Mouse (Mus musculus): Measurements from ENCODE around the gene Adamts6. TPM values are rescaled to one million over a fixed set of nuclear protein-coding genes. Genes with fewer than 3 reads are reported as not detected.

The Adamts6 gene
- polyA plus RNA-seq, 1 experiment from 2014 or later, result 2.1 TPM

DNA sequence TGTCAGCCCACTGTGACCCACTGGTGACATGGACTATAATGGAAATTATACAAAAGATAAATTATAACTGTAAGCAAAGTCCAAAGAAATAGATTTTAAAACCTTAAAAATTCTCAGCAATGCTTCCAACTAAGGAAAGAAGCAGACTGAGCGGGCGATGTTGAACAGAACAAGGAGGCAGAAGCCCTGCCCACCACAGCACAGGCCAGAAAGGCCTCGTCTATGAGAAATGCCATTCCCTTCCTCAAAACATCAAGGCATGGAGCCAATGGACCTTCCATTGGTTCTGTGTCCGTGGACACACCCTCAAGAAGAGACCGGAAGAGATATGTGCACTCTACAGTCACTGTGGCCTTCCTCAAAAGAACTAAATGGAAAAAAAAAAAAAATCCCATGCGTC lies 220.0 kb downstream of the Adamts6 start:
- Histone ChIP-seq H3K4me3 (no peak overlapping the region), H3K27me3 (replicated peaks) (no peaks in the 10 kb centered on the region), H3K9ac (no peak overlapping the region), H3K4me2 (replicated peaks) (no peak overlapping the region), H3K9me3 (no peaks in the 10 kb centered on the region), H3K36me3 (no peaks in the 10 kb centered on the region), H3K4me1 (no peaks in the 10 kb centered on the region), H3K27ac (no peak overlapping the region)
- no peak for ATAC-seq (ENCODE audit: low FRiP score, low read depth)
- WGBS, result 91% methylated on average over 6 of the region's 6 CpGs

DNA sequence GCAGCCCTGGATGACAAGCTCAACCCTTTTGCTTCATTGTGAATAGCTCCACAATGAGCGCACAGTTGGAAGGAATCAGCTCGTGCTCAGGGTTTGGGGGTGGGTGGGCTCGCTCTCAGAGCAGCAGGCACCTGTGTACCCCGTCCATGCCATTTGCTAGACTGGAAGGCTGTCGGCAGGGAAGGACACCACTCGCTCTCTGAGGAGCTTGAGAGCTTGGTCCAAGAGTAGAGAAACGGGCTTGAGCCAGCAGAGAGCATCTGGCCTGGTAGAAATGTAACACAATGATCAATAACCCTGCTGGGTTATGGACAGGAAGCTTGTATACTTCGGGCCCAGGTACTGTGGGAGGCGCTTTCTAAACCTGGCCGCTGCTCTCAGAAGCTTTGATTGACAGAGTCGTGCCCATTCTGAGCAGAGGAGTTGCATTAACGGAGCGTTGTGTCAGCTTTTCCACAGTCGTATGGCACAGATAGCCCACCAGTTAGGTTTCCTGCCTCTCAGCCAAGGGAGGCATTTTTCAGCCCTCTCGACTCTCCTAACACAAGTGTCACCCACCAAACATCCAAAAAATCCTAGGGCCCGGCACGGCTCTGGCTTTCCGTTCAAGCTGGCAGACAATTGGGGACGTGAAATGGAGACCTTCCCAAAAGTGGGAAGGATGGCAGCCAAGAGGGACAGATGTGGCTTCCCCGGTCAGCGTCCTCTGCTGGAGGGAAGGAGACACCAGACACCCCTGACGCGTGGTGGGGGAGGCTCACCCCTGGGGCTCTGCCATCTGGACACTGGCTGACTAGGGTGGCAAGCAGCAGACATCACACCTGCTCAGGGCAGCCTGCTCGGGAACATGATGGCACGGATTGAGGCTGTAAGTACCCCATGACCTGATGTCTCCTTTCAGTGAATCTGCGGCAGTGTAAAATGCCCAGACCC lies 222.2 kb downstream of the Adamts6 start:
- H3K36me3 ChIP-seq, result no peaks in the 10 kb centered on the region
- 79% methylated on average over 26 of the region's 26 CpGs for WGBS
- no peak overlapping the region for H3K9ac ChIP-seq
- H3K4me1 ChIP-seq, result no peaks in the 10 kb centered on the region
- no peaks in the 10 kb centered on the region for H3K27me3 ChIP-seq (replicated peaks)
- 0 out of 2 replicates have a peak, but pooled peaks have one; percentile 25 for ATAC-seq (ENCODE audit: low FRiP score, low read depth)
- no peaks in the 10 kb centered on the region for H3K9me3 ChIP-seq
- H3K4me2 ChIP-seq (replicated peaks), result no peak overlapping the region
- H3K4me3 ChIP-seq, result no peak overlapping the region
- no peak overlapping the region for H3K27ac ChIP-seq

DNA sequence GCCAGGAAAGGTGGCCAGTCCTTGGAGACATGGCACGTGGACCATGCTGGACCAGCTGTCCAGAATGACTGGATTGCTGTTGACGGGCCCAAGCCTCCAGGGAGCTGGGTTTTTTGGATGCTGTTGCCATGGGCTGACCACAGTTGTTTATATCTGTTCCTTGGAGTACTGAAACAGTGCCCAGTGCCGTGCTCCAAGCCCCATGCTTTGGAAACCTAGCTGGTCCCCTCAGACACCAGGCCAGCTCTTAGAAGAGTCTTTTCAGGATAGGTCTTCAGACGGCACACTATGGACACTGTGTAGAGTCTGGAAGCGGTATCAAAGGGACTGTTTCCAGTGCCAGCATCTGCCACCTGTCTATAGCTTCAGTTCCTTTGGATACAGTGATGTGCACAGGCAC lies 223.1 kb downstream of the Adamts6 start:
- H3K4me3 ChIP-seq, result no peak overlapping the region
- no peak overlapping the region for H3K4me2 ChIP-seq (replicated peaks)
- no peak for ATAC-seq (ENCODE audit: low FRiP score, low read depth)
- no peak overlapping the region for H3K27ac ChIP-seq
- WGBS, result 84% methylated on average over 5 of the region's 5 CpGs
- H3K9me3 ChIP-seq, result no peaks in the 10 kb centered on the region
- H3K9ac ChIP-seq, result no peak overlapping the region
- H3K27me3 ChIP-seq (replicated peaks), result no peaks in the 10 kb centered on the region
- H3K4me1 ChIP-seq, result no peaks in the 10 kb centered on the region
- H3K36me3 ChIP-seq, result no peaks in the 10 kb centered on the region

DNA sequence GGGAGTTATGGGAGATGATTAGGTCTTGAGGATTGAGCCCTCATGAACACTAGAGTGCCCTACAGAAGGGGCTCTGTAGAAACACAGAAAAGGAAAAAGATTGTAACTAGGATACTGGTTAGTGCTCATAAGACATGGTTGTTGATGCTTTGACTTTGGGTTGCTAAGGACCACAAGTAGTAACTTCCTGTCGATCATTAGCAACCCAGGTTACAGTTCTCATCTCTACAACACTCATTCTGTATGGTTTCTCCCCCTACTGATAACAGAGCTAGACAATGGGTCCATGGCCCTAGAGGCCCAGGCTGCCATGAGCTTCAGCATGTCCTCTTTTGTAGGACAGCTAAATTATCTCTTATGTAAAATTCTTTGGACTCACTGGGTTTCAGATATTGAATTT lies 227.4 kb downstream of the Adamts6 start:
- H3K36me3 ChIP-seq, result no peaks in the 10 kb centered on the region
- H3K27ac ChIP-seq, result no peak overlapping the region
- ATAC-seq (ENCODE audit: low FRiP score, low read depth), result no peak
- peaks cover 10% of the 10 kb centered on the region; the same call in 1 of the 2 replicates for H3K4me1 ChIP-seq
- no peak overlapping the region for H3K9ac ChIP-seq
- WGBS, result 96% methylated on average over 1 of the region's 1 CpGs
- no peaks in the 10 kb centered on the region for H3K9me3 ChIP-seq
- H3K4me2 ChIP-seq (replicated peaks), result no peak overlapping the region
- H3K27me3 ChIP-seq (replicated peaks), result no peaks in the 10 kb centered on the region
- no peak overlapping the region for H3K4me3 ChIP-seq

DNA sequence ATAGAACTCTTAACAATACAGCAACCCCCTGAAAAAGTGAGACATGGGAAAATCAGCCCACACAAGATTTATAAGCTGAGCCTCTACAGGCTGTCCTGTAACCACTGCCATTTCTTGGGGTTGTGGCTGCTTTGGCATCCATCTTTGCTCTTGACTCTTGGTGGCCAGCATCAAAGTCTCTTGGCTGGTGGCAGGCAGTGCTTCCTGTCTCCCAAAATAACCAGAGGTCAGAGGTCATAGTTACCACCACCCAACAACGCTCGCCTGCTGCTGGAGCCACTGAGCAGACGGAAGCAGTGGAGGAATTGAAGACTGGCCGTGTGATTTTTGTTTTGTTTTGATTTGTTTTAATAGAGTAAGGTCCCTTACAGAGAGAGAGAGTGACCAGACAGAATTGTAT lies 228.5 kb downstream of the Adamts6 start:
- 63% methylated on average over 4 of the region's 4 CpGs for WGBS
- no peak overlapping the region for H3K4me3 ChIP-seq
- H3K27me3 ChIP-seq (replicated peaks), result no peaks in the 10 kb centered on the region
- H3K4me1 ChIP-seq, result peaks cover 10% of the 10 kb centered on the region; the same call in 1 of the 2 replicates
- no peak overlapping the region for H3K27ac ChIP-seq
- no peaks in the 10 kb centered on the region for H3K9me3 ChIP-seq
- H3K36me3 ChIP-seq, result no peaks in the 10 kb centered on the region
- H3K9ac ChIP-seq, result no peak overlapping the region
- ATAC-seq (ENCODE audit: low FRiP score, low read depth), result no peak
- no peak overlapping the region for H3K4me2 ChIP-seq (replicated peaks)

DNA sequence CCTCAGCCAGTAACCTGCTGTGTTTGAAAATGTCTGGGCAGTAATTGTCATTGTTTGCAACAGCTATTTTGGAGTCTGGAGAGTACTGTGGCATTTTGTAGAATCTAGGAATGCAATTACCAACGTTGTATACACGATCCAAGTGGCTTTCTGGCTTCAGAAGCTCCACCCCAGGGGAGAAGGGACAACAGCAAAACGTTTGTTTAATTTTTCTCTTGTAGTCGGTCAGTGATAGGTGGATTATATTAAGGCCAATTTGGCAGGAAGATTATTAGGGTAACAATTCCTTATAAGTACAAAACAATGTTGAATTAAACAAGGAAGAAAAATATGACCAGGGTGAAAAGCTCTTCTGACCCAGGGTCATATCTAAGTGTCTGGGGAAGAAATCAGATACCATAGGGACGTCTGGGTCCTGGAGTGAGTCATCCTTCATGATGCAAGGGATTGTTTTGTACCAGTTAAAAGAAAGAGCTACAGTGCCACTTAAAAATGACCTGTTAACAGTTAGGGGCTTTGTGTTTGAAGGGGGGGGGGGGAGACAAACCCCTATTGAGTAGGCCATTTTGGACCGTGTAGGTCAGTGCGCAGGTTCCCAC lies 229.2 kb downstream of the Adamts6 start:
- H3K36me3 ChIP-seq, result no peaks in the 10 kb centered on the region
- H3K27ac ChIP-seq, result no peak overlapping the region
- no peak overlapping the region for H3K4me3 ChIP-seq
- ATAC-seq (ENCODE audit: low FRiP score, low read depth), result no peak
- H3K9me3 ChIP-seq, result no peaks in the 10 kb centered on the region
- no peak overlapping the region for H3K4me2 ChIP-seq (replicated peaks)
- H3K9ac ChIP-seq, result no peak overlapping the region
- no peaks in the 10 kb centered on the region for H3K27me3 ChIP-seq (replicated peaks)
- peaks cover 10% of the 10 kb centered on the region; the same call in 1 of the 2 replicates for H3K4me1 ChIP-seq
- WGBS, result 60% methylated on average over 7 of the region's 7 CpGs

DNA sequence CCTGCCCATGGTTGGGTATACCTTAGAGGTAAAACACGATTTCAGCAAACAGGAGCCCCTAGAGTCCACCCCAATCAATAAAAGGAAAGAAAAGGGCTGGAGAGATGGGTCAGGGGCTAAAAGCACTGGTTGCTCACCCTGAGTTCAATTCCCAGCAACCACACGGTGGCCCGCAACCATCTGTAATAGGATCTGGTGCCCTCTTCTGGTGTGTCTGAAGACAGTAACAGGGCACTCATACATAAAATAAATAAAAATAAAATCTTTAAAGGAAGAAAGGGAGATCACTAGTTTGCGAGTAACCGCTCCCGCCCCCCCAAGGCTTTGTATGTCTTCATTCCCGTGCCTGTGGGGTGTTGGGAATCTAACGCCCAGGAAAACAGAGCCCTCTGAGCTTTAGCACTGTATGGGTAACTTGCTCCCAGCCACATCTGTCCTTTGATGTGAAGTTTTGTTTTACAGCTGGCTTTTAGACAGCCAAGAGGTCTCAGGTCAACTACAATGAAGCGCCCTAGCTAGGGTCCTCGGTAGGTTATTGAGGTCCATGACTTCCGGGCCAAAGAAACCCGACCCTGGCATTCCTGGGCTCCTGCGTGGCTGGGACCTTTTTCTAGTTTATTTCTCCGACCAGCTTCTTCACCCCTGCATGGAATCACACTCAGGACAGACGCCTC lies 230.1 kb downstream of the Adamts6 start:
- WGBS, result 44% methylated on average over 15 of the region's 15 CpGs
- peak overlapping the region; percentile 52 for H3K9ac ChIP-seq
- peaks cover 10% of the 10 kb centered on the region; the same call in 1 of the 2 replicates for H3K4me1 ChIP-seq
- H3K27me3 ChIP-seq (replicated peaks), result no peaks in the 10 kb centered on the region
- peak overlapping the region; percentile 59 for H3K4me2 ChIP-seq (replicated peaks)
- peak overlapping the region; percentile 69 for H3K27ac ChIP-seq
- peak overlapping the region; percentile 27 for H3K4me3 ChIP-seq
- no peaks in the 10 kb centered on the region for H3K36me3 ChIP-seq
- no peaks in the 10 kb centered on the region for H3K9me3 ChIP-seq
- ATAC-seq (ENCODE audit: low FRiP score, low read depth), result peak; percentile 64

DNA sequence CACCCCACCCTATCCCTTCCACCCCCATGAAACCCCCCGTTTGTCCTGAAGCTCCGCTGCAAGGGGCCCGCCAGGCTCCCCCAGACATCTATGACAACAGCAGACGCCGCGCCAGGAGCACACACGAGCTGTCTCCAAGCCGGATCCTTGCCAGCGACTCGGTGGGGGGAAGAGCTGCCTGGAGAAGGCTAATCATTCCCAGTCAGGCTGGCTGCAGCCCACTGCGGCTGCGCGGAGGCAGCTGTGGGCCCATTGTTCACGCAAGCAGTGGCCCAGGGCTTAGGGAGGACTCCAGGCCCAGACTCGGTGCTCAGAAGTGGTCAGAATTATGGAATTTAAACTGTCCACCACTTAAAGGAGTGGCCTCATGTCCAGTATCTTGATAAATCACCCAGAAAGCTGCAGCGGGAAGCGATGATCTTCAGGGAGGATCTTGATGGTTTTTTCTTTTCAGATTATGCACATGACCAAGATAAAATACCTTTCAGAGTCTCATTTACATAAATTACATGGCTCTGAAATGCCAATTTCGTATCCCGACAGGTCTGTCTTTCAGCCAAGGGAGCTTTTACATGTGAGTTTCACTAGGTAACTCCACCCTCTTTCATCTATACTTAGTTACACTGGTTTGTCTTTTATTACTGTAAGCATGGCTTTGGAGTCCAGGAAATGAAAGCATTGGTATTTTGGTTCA lies 230.8 kb downstream of the Adamts6 start:
- H3K4me1 ChIP-seq, result peaks cover 10% of the 10 kb centered on the region; the same call in 1 of the 2 replicates
- no peaks in the 10 kb centered on the region for H3K36me3 ChIP-seq
- no peaks in the 10 kb centered on the region for H3K9me3 ChIP-seq
- H3K9ac ChIP-seq, result peak overlapping the region; percentile 52
- H3K4me3 ChIP-seq, result peak overlapping the region; percentile 27
- WGBS, result 5% methylated on average over 19 of the region's 19 CpGs
- peak; percentile 97 for ATAC-seq (ENCODE audit: low FRiP score, low read depth)
- peak overlapping the region; percentile 69 for H3K27ac ChIP-seq
- peak overlapping the region; percentile 59 for H3K4me2 ChIP-seq (replicated peaks)
- H3K27me3 ChIP-seq (replicated peaks), result no peaks in the 10 kb centered on the region

DNA sequence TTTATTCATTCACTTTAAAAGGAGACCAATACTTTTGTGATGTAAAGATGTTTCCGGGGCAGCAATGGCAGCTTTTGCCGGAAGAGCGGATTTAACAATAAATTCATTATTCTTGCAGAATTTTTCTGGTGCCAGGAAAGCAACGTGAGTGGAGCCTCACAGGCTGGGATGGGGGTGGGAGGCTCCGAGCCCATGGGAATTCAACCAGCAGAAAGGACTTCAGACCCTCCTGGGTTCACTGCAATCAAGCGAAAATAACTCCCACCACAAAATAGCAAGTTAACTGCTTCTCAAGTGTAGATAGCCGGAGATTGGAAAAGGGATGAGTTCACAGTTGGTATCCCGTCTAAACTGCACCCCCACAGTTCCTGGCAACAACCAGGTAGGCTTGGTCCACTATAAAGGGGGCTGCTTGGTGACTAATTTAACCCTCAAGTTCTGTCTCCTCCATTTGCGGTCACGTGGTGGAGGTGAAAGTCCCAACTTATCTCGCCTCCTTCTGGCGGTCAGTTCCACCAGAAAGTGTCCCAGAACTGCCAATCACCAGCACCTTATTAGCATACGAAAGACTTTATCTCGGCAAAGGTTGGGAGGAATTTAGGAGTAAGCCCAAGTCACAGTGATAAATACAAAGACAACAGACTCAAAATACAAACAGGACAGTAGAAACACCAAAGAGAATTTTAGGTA lies 231.5 kb downstream of the Adamts6 start:
- Histone ChIP-seq H3K4me2 (replicated peaks) (peak overlapping the region; percentile 59), H3K9ac (no peak overlapping the region), H3K4me1 (peaks cover 10% of the 10 kb centered on the region; the same call in 1 of the 2 replicates), H3K9me3 (no peaks in the 10 kb centered on the region), H3K36me3 (no peaks in the 10 kb centered on the region), H3K27ac (peak overlapping the region; percentile 69; the same call in 1 of the 2 replicates), H3K4me3 (no peak overlapping the region), H3K27me3 (replicated peaks) (no peaks in the 10 kb centered on the region)
- ATAC-seq (ENCODE audit: low FRiP score, low read depth), result peak; percentile 57
- WGBS, result 42% methylated on average over 14 of the region's 14 CpGs

DNA sequence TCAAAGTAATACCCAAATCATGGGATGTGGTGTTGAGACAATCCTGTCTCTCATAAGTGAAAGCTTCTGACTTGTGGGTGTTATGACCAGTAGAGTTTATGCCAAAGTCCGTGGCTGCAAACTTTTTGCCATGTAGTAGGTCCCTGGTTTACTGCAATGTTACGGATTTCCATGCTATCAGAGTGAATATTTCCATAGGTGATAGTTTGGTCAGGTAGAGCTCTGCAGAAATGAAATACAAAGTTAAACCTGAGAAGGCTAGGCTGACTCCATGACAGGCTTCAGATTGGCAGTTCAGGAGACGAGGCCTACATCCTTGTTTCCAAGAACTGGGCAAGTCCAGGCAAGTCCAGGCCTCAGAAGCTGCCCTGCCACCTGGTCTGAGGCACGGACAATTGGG lies 232.3 kb downstream of the Adamts6 start:
- no peak for ATAC-seq (ENCODE audit: low FRiP score, low read depth)
- Histone ChIP-seq H3K4me3 (no peak overlapping the region), H3K9me3 (no peaks in the 10 kb centered on the region), H3K27ac (no peak overlapping the region), H3K27me3 (replicated peaks) (no peaks in the 10 kb centered on the region), H3K9ac (no peak overlapping the region), H3K36me3 (no peaks in the 10 kb centered on the region), H3K4me1 (peaks cover 10% of the 10 kb centered on the region; the same call in 1 of the 2 replicates), H3K4me2 (replicated peaks) (no peak overlapping the region)
- 94% methylated on average over 4 of the region's 4 CpGs for WGBS

DNA sequence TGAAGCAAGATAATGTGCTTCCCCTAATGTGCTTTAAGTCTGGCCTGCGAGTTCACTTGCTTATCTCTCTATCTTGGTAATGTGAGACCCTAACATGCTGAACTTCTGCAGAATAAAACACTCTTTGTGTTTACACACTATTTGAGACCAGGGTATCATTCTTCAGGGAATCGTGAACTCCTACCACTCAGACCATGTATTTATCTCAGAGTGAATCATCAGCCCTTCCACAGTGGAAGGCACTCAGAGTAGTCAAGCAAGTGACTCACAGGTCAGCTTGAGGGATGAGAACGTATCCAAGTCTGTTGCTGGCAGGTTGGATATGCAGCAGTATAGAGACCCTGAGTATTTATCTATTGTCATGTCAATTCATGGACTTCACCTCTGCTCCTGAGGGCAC lies 232.8 kb downstream of the Adamts6 start:
- H3K9ac ChIP-seq, result no peak overlapping the region
- no peaks in the 10 kb centered on the region for H3K27me3 ChIP-seq (replicated peaks)
- H3K4me1 ChIP-seq, result peaks cover 10% of the 10 kb centered on the region; the same call in 1 of the 2 replicates
- no peak overlapping the region for H3K4me3 ChIP-seq
- H3K36me3 ChIP-seq, result no peaks in the 10 kb centered on the region
- H3K27ac ChIP-seq, result no peak overlapping the region
- H3K9me3 ChIP-seq, result no peaks in the 10 kb centered on the region
- no peak overlapping the region for H3K4me2 ChIP-seq (replicated peaks)
- 90% methylated on average over 3 of the region's 3 CpGs for WGBS
- ATAC-seq (ENCODE audit: low FRiP score, low read depth), result no peak

Measured in neural tube, embryonic 12.5 days (tissue).